Mouse (Mus musculus): ENCODE measurements around the gene Olfr310. TPM values are rescaled to one million over a fixed set of nuclear protein-coding genes. Genes with fewer than 3 reads are reported as not detected.

Gene Olfr310
- not detected for polyA plus RNA-seq (2015; fragmentation: Illumina TruSeq; extraction: RNeasy Lipid Tissue Mini Kit (QIAGEN cat#74804); ENCODE audit: insufficient read depth, low replicate concordance)

GRCm38 (mm10) chr7:86277072-86277471, at the start of gene Olfr310:
Gene Olfr310, minus strand, starts transcription at chr7:86277172.

GRCm38 (mm10) chr7:86325530-86325929, 48.6 kb upstream of the Olfr310 start, which contains the start of gene Olfr308:
Gene Olfr308, minus strand, starts transcription at chr7:86325630.

GRCm38 (mm10) chr7:86313608-86314007, 36.6 kb upstream of the Olfr310 start, which contains the start of gene Olfr309:
Gene Olfr309, minus strand, starts transcription at chr7:86313708.

GRCm38 (mm10) chr7:86246208-86246607, 30.8 kb downstream of the Olfr310 start, which contains the start of gene Vmn2r76:
Gene Vmn2r76, minus strand, starts transcription at chr7:86246308.

Other genes with a start within 250 kb of the Olfr310 start
- gene Vmn2r75, start 105.4 kb downstream of the Olfr310 start, polyA plus RNA-seq (2015; fragmentation: Illumina TruSeq; extraction: RNeasy Lipid Tissue Mini Kit (QIAGEN cat#74804); ENCODE audit: insufficient read depth, low replicate concordance), result not detected
- gene Vmn2r76, start 30.9 kb downstream of the Olfr310 start, polyA plus RNA-seq (2015; fragmentation: Illumina TruSeq; extraction: RNeasy Lipid Tissue Mini Kit (QIAGEN cat#74804); ENCODE audit: insufficient read depth, low replicate concordance), result not detected
- gene Olfr309, start 36.5 kb upstream of the Olfr310 start, polyA plus RNA-seq (2015; fragmentation: Illumina TruSeq; extraction: RNeasy Lipid Tissue Mini Kit (QIAGEN cat#74804); ENCODE audit: insufficient read depth, low replicate concordance), result not detected
- not detected for gene Olfr308, start 48.5 kb upstream of the Olfr310 start, polyA plus RNA-seq (2015; fragmentation: Illumina TruSeq; extraction: RNeasy Lipid Tissue Mini Kit (QIAGEN cat#74804); ENCODE audit: insufficient read depth, low replicate concordance)
- gene Olfr307, start 60.4 kb upstream of the Olfr310 start, polyA plus RNA-seq (2015; fragmentation: Illumina TruSeq; extraction: RNeasy Lipid Tissue Mini Kit (QIAGEN cat#74804); ENCODE audit: insufficient read depth, low replicate concordance), result not detected
- gene Olfr305, start 89.8 kb upstream of the Olfr310 start, polyA plus RNA-seq (2015; fragmentation: Illumina TruSeq; extraction: RNeasy Lipid Tissue Mini Kit (QIAGEN cat#74804); ENCODE audit: insufficient read depth, low replicate concordance), result not detected
- not detected for gene Olfr304, start 109.5 kb upstream of the Olfr310 start, polyA plus RNA-seq (2015; fragmentation: Illumina TruSeq; extraction: RNeasy Lipid Tissue Mini Kit (QIAGEN cat#74804); ENCODE audit: insufficient read depth, low replicate concordance)
- not detected for gene Olfr303, start 120.6 kb upstream of the Olfr310 start, polyA plus RNA-seq (2015; fragmentation: Illumina TruSeq; extraction: RNeasy Lipid Tissue Mini Kit (QIAGEN cat#74804); ENCODE audit: insufficient read depth, low replicate concordance)
- gene Olfr301, start 126.7 kb upstream of the Olfr310 start, polyA plus RNA-seq (2015; fragmentation: Illumina TruSeq; extraction: RNeasy Lipid Tissue Mini Kit (QIAGEN cat#74804); ENCODE audit: insufficient read depth, low replicate concordance), result not detected
- not detected for gene Olfr299, start 182.7 kb upstream of the Olfr310 start, polyA plus RNA-seq (2015; fragmentation: Illumina TruSeq; extraction: RNeasy Lipid Tissue Mini Kit (QIAGEN cat#74804); ENCODE audit: insufficient read depth, low replicate concordance)
- gene Olfr298, start 215.3 kb upstream of the Olfr310 start, polyA plus RNA-seq (2015; fragmentation: Illumina TruSeq; extraction: RNeasy Lipid Tissue Mini Kit (QIAGEN cat#74804); ENCODE audit: insufficient read depth, low replicate concordance), result not detected
- not detected for gene Olfr297, start 242.8 kb upstream of the Olfr310 start, polyA plus RNA-seq (2015; fragmentation: Illumina TruSeq; extraction: RNeasy Lipid Tissue Mini Kit (QIAGEN cat#74804); ENCODE audit: insufficient read depth, low replicate concordance)

All from spleen, adult 10 weeks (tissue).